Mouse (Mus musculus) hindbrain, embryonic 16.5 days (tissue): ENCODE data around the gene Sf3b3. TPM values are rescaled to one million over a fixed set of nuclear protein-coding genes. Genes with fewer than 3 reads are reported as not detected.

Experiments used
- polyA plus RNA-seq: library from polyadenylated mRNA; unstranded; fragments of >200 nt; fragmentation: Nextera tagmentation; extraction: Ambion mirVana; gene quantifications from 2 replicates; pipeline ENCODE4 v1.2.1, GENCODE M21; 2015

Sf3b3 gene
- polyA plus RNA-seq, 1 experiment from 2014 or later = 78.4 TPM

Other genes starting within 250 kb of the Sf3b3 start
- gene Vac14, start 228.2 kb downstream of the Sf3b3 start, polyA plus RNA-seq = 29.9 and 31.2 TPM in 2 replicates
- 26.4 and 28.8 TPM in 2 replicates for gene Mtss1l, start 125.3 kb downstream of the Sf3b3 start, polyA plus RNA-seq
- gene Il34, start 40.9 kb downstream of the Sf3b3 start, polyA plus RNA-seq = 7.7 and 8.8 TPM in 2 replicates
- 74.1 and 77.4 TPM in 2 replicates for gene Cog4, start 187 bp downstream of the Sf3b3 start, polyA plus RNA-seq
- 7.2 and 8.1 TPM in 2 replicates for gene Fuk, start 55.7 kb upstream of the Sf3b3 start, polyA plus RNA-seq
- 23.5 and 26.5 TPM in 2 replicates for gene St3gal2, start 73.1 kb upstream of the Sf3b3 start, polyA plus RNA-seq
- 10.1 and 12.8 TPM in 2 replicates for gene Ddx19a, start 151.0 kb upstream of the Sf3b3 start, polyA plus RNA-seq
- 6.7 and 6.9 TPM in 2 replicates for gene Ddx19b, start 185.0 kb upstream of the Sf3b3 start, polyA plus RNA-seq
- 92.2 and 94.7 TPM in 2 replicates for gene Aars, start 186.4 kb upstream of the Sf3b3 start, polyA plus RNA-seq
- not detected in 2 replicates for gene Exosc6, start 209.6 kb upstream of the Sf3b3 start, polyA plus RNA-seq
- 0.49 and 0.65 TPM in 2 replicates for gene Clec18a, start 245.6 kb upstream of the Sf3b3 start, polyA plus RNA-seq
- 9.5 and 10.5 TPM in 2 replicates for gene Pdpr, start 247.8 kb upstream of the Sf3b3 start, polyA plus RNA-seq